Mouse (Mus musculus) C2C12 (cell line): ENCODE measurements around the gene Tigd2. TPM values are rescaled to one million over a fixed set of nuclear protein-coding genes. Genes with fewer than 3 reads are reported as not detected.
A peak's percentile ranks its signal among the peaks of the same experiment; 100 is the strongest.
"Not testable (repeated sequence)": the region's sequence is repeated elsewhere in the genome, so short reads cannot be mapped to it uniquely, and the experiment has no call there.

ENCODE experiments used
- H3K27me3 ChIP-seq: one replicate; pipeline ENCODE4 v1.6.1; 2011; ENCODE audit not compliant: control insufficient read depth, insufficient read depth, insufficient read length
- H3K36me3 ChIP-seq: one replicate; pipeline ENCODE4 v1.6.1; 2011; ENCODE audit not compliant: control insufficient read depth, insufficient read depth
- H3K4me3 ChIP-seq: one replicate; pipeline ENCODE4 v1.5.1; 2011; ENCODE audit warnings: mild to moderate bottlenecking, control low read depth; ENCODE audit not compliant: poor library complexity, insufficient read depth, severe bottlenecking
- H3K79me2 ChIP-seq: one replicate; pipeline ENCODE4 v1.6.1; 2011; ENCODE audit not compliant: control insufficient read depth, insufficient read depth
- H3K79me3 ChIP-seq: one replicate; pipeline ENCODE4 v1.6.1; 2011; ENCODE audit warnings: low read depth, control low read depth
- H3ac ChIP-seq: one replicate; pipeline ENCODE3; 2011; ENCODE audit warnings: low read depth; ENCODE audit not compliant: control insufficient read depth, insufficient read length
- CEBPB ChIP-seq: IDR thresholded peaks from one replicate; pipeline ENCODE4 v1.6.1; 2011; ENCODE audit warnings: low read depth, mild to moderate bottlenecking, control low read depth, moderate library complexity
- CTCF ChIP-seq: IDR thresholded peaks from one replicate; pipeline ENCODE4 v1.5.1; 2011; ENCODE audit not compliant: control insufficient read depth, insufficient read depth, insufficient read length
- FOSL1 ChIP-seq: IDR thresholded peaks from one replicate; pipeline ENCODE4 v1.8.0; 2011; ENCODE audit warnings: mild to moderate bottlenecking, low read length; ENCODE audit not compliant: poor library complexity, insufficient read depth, severe bottlenecking
- MAX ChIP-seq: IDR thresholded peaks from one replicate; pipeline ENCODE4 v1.6.1; 2011; ENCODE audit warnings: mild to moderate bottlenecking, control low read depth
- MYOD1 ChIP-seq: IDR thresholded peaks from one replicate; pipeline ENCODE4 v1.6.1; 2011; ENCODE audit warnings: low read depth; ENCODE audit not compliant: control insufficient read depth, insufficient read length
- MYOG ChIP-seq: IDR thresholded peaks from one replicate; pipeline ENCODE4 v1.6.1; 2011; ENCODE audit not compliant: control insufficient read depth, insufficient read length; ENCODE audit errors: extremely low read depth
- USF1 ChIP-seq: IDR thresholded peaks from one replicate; pipeline ENCODE4 v1.6.1; 2011; ENCODE audit warnings: low read depth, mild to moderate bottlenecking, control low read depth, moderate library complexity
- polyA plus RNA-seq: library from polyadenylated mRNA; unstranded; fragments of >200 nt; fragmentation: generic; extraction: Trizol; gene quantifications from one replicate; pipeline ENCODE4 v1.2.1, GENCODE M21; 2012; ENCODE audit warnings: missing spikeins

The Tigd2 gene
- polyA plus RNA-seq, 1 experiment = 2.9 TPM

DNA sequence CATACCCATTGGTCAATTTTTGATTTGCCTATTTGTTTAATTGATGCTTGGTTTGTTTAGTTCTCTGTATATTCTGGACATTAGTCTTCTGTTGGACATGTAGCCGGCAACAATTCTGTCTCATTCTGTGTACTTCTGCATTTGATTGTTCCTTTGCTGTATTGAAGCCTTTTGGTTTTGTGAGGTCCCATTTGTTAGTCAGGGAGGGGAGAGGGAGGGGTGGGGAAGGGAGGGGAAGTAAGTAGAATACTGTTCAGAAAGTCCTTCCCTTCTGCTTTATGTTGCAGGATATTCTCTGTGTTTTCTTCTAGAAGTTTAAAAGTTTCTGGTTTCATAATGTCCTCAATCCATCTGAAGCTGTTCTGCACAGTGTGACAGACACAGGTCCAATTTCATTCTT, 34.7 kb upstream of the Tigd2 start:
- no peak overlapping the region for H3ac ChIP-seq
- no peaks in the 10 kb centered on the region for H3K36me3 ChIP-seq
- H3K79me2 ChIP-seq = no peaks in the 10 kb centered on the region
- H3K27me3 ChIP-seq = no peaks in the 10 kb centered on the region
- no peak for TF ChIP-seq FOSL1
- TF ChIP-seq MYOG = no peak
- no peak for TF ChIP-seq USF1
- TF ChIP-seq MAX = no peak
- no peak for TF ChIP-seq CTCF
- no peak for TF ChIP-seq CEBPB
- TF ChIP-seq MYOD1 = no peak
- no peaks in the 10 kb centered on the region for H3K79me3 ChIP-seq
- H3K4me3 ChIP-seq = no peak overlapping the region

DNA sequence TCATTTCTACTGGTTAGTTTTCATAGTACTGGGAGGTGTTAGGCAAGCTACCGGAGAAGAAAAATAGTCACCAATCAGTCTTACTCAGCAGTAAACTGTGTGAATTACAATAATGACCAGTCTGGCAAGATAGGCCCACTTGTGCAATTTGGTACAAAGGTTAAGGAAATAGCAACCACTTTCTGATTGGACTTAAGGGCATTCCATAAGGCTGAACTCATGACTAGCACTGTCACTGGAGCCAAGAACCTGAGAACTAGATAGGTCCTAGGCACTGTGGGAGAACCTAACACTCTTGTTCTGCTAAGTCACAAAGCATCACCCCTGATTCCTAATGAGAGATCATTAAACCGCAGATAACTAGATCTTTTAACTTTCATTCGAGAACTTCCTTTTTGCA, 30.6 kb upstream of the Tigd2 start:
- no peaks in the 10 kb centered on the region for H3K27me3 ChIP-seq
- no peaks in the 10 kb centered on the region for H3K79me3 ChIP-seq
- no peak overlapping the region for H3K4me3 ChIP-seq
- H3K36me3 ChIP-seq = no peaks in the 10 kb centered on the region
- H3K79me2 ChIP-seq = no peaks in the 10 kb centered on the region
- TF ChIP-seq MYOD1 (no peak), CTCF (no peak), MYOG (no peak), MAX (no peak), USF1 (no peak), CEBPB (no peak), FOSL1 (no peak)
- no peak overlapping the region for H3ac ChIP-seq

DNA sequence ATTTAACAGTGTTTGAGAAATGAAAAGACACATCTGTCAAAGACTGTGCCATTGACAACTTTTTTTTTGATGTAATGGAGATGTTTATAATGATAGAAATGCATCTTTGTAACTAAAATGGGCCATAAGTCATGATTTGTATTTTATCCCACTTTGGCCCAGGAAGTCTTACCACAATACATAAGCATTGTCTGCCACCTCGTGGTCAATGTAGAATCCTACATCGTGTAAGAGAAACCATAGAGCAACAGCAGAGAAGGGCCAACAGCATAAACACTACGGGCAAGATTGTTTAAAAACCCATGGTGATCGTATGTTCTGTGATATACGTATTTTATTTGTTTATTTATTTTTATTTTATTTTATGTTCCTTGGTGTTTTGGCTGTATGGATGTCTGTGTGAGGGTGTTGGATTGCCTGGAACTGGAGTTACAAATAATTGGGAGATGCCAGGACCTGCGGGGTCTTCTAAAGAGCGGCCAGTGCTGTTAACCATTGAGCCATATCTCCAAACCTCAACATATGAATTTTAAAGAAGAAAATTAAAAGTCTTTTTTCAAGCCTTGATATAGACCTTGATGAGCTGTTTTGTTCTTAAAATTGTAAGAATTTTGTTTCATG, 28.2 kb upstream of the Tigd2 start:
- Histone ChIP-seq H3K36me3 (no peaks in the 10 kb centered on the region), H3K79me3 (no peaks in the 10 kb centered on the region), H3K27me3 (no peaks in the 10 kb centered on the region), H3K79me2 (no peaks in the 10 kb centered on the region), H3K4me3 (no peak overlapping the region), H3ac (no peak overlapping the region)
- no peak for TF ChIP-seq MYOG
- TF ChIP-seq CTCF = peak; percentile 20
- no peak for TF ChIP-seq MYOD1
- no peak for TF ChIP-seq FOSL1

DNA sequence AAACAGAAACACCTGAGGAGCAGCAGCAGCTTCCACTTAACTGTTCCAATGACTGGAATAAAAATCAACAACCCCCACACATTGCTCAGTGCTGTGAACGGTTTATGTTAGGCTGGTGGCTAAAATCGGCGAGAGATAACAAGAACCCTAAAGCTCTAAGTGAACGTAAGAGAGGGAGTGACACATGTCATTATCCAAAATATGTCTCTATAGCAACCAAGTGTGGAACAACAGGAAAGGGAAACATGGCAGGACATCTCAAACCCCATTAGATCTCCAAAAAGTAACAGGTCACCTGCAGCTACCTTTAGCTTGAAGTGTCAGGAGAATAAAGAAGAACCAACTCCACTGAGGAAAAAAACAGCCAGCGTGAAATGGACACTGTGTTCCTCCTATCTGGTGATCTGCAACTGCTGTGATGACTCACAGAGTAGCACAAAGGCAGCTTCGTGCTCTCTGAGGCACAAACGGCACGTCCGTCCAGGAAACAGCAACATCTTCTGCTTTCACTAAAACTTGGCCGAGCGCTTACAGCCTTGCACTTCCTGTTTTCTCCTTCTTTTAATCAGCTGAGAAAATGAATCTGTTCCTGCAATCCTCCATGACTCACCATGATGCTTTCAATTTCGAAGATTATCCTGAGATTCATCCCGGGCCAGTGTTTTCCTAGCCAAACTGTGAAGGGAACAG, 23.5 kb upstream of the Tigd2 start:
- H3K4me3 ChIP-seq = no peak overlapping the region
- H3K79me2 ChIP-seq = no peaks in the 10 kb centered on the region
- H3K36me3 ChIP-seq = no peaks in the 10 kb centered on the region
- H3K27me3 ChIP-seq = no peaks in the 10 kb centered on the region
- no peak for TF ChIP-seq MYOD1
- no peak for TF ChIP-seq CEBPB
- no peak for TF ChIP-seq CTCF
- TF ChIP-seq FOSL1 = no peak
- TF ChIP-seq MAX = no peak
- no peak for TF ChIP-seq USF1
- TF ChIP-seq MYOG = no peak
- H3ac ChIP-seq = no peak overlapping the region
- no peaks in the 10 kb centered on the region for H3K79me3 ChIP-seq

DNA sequence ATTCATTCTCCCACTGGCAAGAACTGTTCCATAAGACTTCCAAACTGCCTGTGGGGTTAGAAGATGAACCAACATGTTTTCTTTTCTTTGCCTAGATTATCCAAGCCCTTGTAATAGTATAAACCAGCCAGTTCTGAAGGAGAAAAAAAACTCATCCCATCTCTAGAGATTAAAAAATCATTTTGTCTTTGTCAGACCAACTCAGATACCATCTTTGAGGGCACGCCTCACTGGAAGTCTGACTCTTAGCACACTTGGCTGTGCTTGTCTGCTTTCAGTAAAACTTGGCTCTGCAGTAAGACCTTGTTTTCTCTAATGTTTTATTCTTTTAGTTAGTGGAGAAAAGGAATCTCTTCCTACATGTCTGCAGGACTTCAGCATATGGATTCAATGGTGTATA, 18.7 kb upstream of the Tigd2 start:
- Histone ChIP-seq H3K27me3 (no peaks in the 10 kb centered on the region), H3ac (no peak overlapping the region), H3K79me2 (no peaks in the 10 kb centered on the region), H3K36me3 (no peaks in the 10 kb centered on the region), H3K4me3 (no peak overlapping the region), H3K79me3 (no peaks in the 10 kb centered on the region)
- no peak for TF ChIP-seq USF1
- no peak for TF ChIP-seq CTCF
- TF ChIP-seq MYOD1 = no peak
- no peak for TF ChIP-seq CEBPB
- no peak for TF ChIP-seq FOSL1
- no peak for TF ChIP-seq MAX
- no peak for TF ChIP-seq MYOG

DNA sequence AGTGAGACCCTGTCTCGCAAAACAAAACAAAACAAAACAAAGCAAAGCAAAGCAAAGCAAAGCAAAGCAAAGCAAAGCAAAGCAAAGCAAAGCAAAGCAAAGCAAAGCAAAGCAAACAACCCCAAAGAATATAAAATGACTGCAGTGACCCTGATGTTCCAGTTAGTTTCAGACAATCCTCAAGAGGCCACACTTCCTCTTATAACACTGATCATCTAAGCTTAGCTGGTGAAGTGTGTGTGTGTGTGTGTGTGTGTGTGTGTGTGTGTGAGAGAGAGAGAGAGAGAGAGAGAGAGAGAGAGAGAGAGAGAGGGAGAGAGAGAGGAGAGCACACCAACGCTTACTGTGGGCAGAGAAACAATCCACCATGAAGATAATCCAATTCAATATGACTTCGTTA, 14.2 kb upstream of the Tigd2 start:
- not testable (repeated sequence) for H3K36me3 ChIP-seq, H3K4me3 ChIP-seq, H3K27me3 ChIP-seq, H3ac ChIP-seq, H3K79me2 ChIP-seq, H3K79me3 ChIP-seq
